Mouse (Mus musculus) c-Kit-positive CD71-negative TER-119-negative erythroid progenitor cells, embryonic 14.5 days (primary cell): Measurements from ENCODE around the gene Ano6.

ENCODE experiments used
- DNase-seq: peaks from one replicate; pipeline ENCODE4 v3.0.0-alpha.2; 2013; ENCODE audit warnings: low read depth

Gene Ano6

GRCm38 (mm10) chr15:95890368-95890767 is 99.7 kb downstream of the Ano6 start:
- DNase-seq, result no peak

GRCm38 (mm10) chr15:95892171-95892570 is 101.5 kb downstream of the Ano6 start:
- no peak for DNase-seq

- DNase-seq, result no peak
These were observed 102.3 kb downstream of the Ano6 start for GRCm38 (mm10) chr15:95892929-95893328.

- DNase-seq, result no peak
These were observed 105.1 kb downstream of the Ano6 start for GRCm38 (mm10) chr15:95895699-95896098.

GRCm38 (mm10) chr15:95897653-95898052 is 107.0 kb downstream of the Ano6 start:
- DNase-seq, result no peak

- DNase-seq, result no peak
These were observed 107.8 kb downstream of the Ano6 start for GRCm38 (mm10) chr15:95898438-95898837.

GRCm38 (mm10) chr15:95902396-95902795 is 111.8 kb downstream of the Ano6 start:
- no peak for DNase-seq

GRCm38 (mm10) chr15:95904247-95904646 is 113.6 kb downstream of the Ano6 start:
- no peak for DNase-seq

- no peak for DNase-seq
These were observed 115.5 kb downstream of the Ano6 start for GRCm38 (mm10) chr15:95906017-95906749.

- DNase-seq, result no peak
These were observed 116.2 kb downstream of the Ano6 start for GRCm38 (mm10) chr15:95906891-95907290.

- no peak for DNase-seq
These were observed 116.7 kb downstream of the Ano6 start for GRCm38 (mm10) chr15:95907337-95907736.

- no peak for DNase-seq
These were observed 117.3 kb downstream of the Ano6 start for GRCm38 (mm10) chr15:95907909-95908308.

- DNase-seq, result no peak
These were observed 119.6 kb downstream of the Ano6 start for GRCm38 (mm10) chr15:95910099-95910780.

GRCm38 (mm10) chr15:95914963-95915362 is 124.3 kb downstream of the Ano6 start:
- DNase-seq, result no peak

GRCm38 (mm10) chr15:95915477-95915876 is 124.8 kb downstream of the Ano6 start:
- no peak for DNase-seq

GRCm38 (mm10) chr15:95917330-95917729 is 126.7 kb downstream of the Ano6 start:
- DNase-seq, result no peak

- no peak for DNase-seq
These were observed 129.4 kb downstream of the Ano6 start for GRCm38 (mm10) chr15:95920047-95920446.

- no peak for DNase-seq
These were observed 130.4 kb downstream of the Ano6 start for GRCm38 (mm10) chr15:95921072-95921471.

- DNase-seq, result no peak
These were observed 131.0 kb downstream of the Ano6 start for GRCm38 (mm10) chr15:95921639-95922038.

GRCm38 (mm10) chr15:95922558-95922957 is 131.9 kb downstream of the Ano6 start:
- DNase-seq, result no peak

GRCm38 (mm10) chr15:95925334-95925986 is 134.8 kb downstream of the Ano6 start:
- DNase-seq, result no peak

- DNase-seq, result no peak
These were observed 138.4 kb downstream of the Ano6 start for GRCm38 (mm10) chr15:95929087-95929486.
